Mouse (Mus musculus) left cerebral cortex, adult 2 months (tissue): ENCODE measurements at regions not wholly inside any gene's neighbourhood (a gene's known extent, or its start where the extent isn't known, plus 50 kb on each side); places are given as distances from the start of the nearest gene placed in this dataset.

ENCODE experiments used
- DNase-seq, 2 experiments: peaks; one replicate each; pipeline ENCODE4 v3.0.0; 2021 to 2022; ENCODE audit warnings: low spot score in 2 of 2, mixed read lengths in 1 of 2; ENCODE audit errors: extremely low spot score in 1 of 2
- H3K27ac ChIP-seq: fragments of 200-600 bp; 2 replicates; pipeline ENCODE4 v1.8.1; 2022
- H3K4me3 ChIP-seq: fragments of 200-600 bp; 2 replicates; pipeline ENCODE4 v1.8.1; 2022
- CTCF ChIP-seq: fragments of 200-600 bp; IDR thresholded peaks from 2 replicates; pipeline ENCODE4 v1.8.1; 2022; ENCODE audit warnings: antibody characterized with exemption, mild to moderate bottlenecking, moderate library complexity
- intact Hi-C: fragments of 180-260 bp; cut with DNase I; formaldehyde crosslinking; loops from one replicate; pipeline ENCODE4 v1.15.1; 2025

DNA sequence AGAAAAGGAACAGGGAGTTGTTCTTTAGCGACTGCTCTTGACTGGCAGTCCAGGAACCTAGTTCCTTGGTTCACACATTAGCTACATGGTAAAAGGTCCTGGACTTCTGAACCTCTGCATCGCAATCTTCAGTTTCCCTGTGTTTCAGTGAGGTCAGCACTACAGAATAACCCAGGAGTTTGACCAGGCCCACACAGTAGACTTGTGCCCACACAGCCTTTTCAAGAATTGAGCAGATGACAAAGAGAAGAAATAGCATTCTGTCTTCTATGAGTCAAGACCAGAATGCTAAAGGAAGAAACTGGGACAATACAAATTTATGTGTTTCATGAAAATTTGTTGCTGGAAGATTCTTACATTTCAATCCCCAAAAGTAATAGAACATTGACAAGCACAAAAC lies 1162.7 kb upstream of the Slc39a10 start:
- DNase-seq, result peak in 1 of 2 experiments; percentile 13
- intact Hi-C loops, result no loop called here
- TF ChIP-seq CTCF, result no peak
- Histone ChIP-seq H3K4me3 (no peak overlapping the region), H3K27ac (no peak overlapping the region; the same call in 1 of the 2 replicates)

DNA sequence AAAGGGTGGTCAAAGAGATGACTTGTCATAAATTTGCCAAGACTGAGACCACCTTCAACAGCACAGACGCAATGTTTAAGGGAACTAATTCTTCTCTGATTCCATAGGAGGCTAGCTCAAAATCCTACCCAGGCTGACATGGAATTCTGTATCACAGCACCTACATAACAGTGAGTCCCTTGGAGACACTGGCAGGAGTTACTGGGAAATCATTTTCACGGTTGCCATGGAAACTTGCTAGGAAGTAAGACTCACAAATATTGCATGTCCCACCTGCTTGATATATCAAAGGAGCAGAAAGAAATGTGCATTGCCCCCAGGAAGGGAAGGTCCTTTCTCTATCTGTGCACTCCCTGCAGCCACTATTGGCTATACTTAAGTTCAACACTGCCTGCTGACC lies 1139.0 kb upstream of the Slc39a10 start:
- intact Hi-C loops, result no loop called here
- no peak for TF ChIP-seq CTCF
- no peak for DNase-seq
- Histone ChIP-seq H3K27ac (no peak overlapping the region), H3K4me3 (no peak overlapping the region)
